Mouse (Mus musculus) heart, embryonic 14.5 days (tissue): ENCODE data around the gene Prkci. TPM values are rescaled to one million over a fixed set of nuclear protein-coding genes. Genes with fewer than 3 reads are reported as not detected.
A peak's percentile ranks its signal among the peaks of the same experiment; 100 is the strongest.

Source experiments
- ATAC-seq: fragments of 200-750 bp; cut with Nextera tagmentation; 2 replicates; pipeline ENCODE4 v1.8.0; 2017; ENCODE audit warnings: low read depth, moderate TSS enrichment; ENCODE audit not compliant: insufficient number of reproducible peaks, insufficient read depth, low FRiP score
- H3K27ac ChIP-seq, 2 experiments: fragments of 200-500 bp in 1 of 2; fragments of 300-500 bp in 1 of 2; sonication (generic) in 1 of 2; replicated peaks in 1 of 2; 2 replicates each; pipeline ENCODE4 v1.5.1; 2012 to 2014; ENCODE audit warnings: low read depth in 2 of 2, low read length in 2 of 2, control low read depth in 1 of 2, mild to moderate bottlenecking in 1 of 2, mixed read lengths in 1 of 2; ENCODE audit not compliant: control insufficient read depth in 1 of 2, insufficient read depth in 1 of 2
- H3K27me3 ChIP-seq: fragments of 300-500 bp; sonication (generic); 2 replicates; pipeline ENCODE4 v1.6.1; 2014; ENCODE audit warnings: mild to moderate bottlenecking, low read length, control low read depth; ENCODE audit not compliant: control insufficient read depth, insufficient read depth
- H3K36me3 ChIP-seq: fragments of 300-500 bp; sonication (generic); 2 replicates; pipeline ENCODE4 v1.6.1; 2014; ENCODE audit warnings: mild to moderate bottlenecking, control low read depth, low read length, mixed read lengths; ENCODE audit not compliant: control insufficient read depth, insufficient read depth
- H3K4me1 ChIP-seq, 2 experiments: fragments of 200-500 bp in 1 of 2; fragments of 300-500 bp in 1 of 2; sonication (generic) in 1 of 2; 2 replicates each; pipeline ENCODE4 v1.6.1; 2012 to 2014; ENCODE audit warnings: low read length in 2 of 2, control low read depth in 1 of 2, mixed read lengths in 1 of 2; ENCODE audit not compliant: control insufficient read depth in 2 of 2, insufficient read depth in 2 of 2
- H3K4me2 ChIP-seq: fragments of 300-500 bp; sonication (generic); 2 replicates; pipeline ENCODE4 v1.6.1; 2014; ENCODE audit warnings: mild to moderate bottlenecking, low read length
- H3K4me3 ChIP-seq, 2 experiments: fragments of 200-500 bp in 1 of 2; fragments of 300-500 bp in 1 of 2; sonication (generic) in 1 of 2; 2 replicates each; pipeline ENCODE4 v1.5.1; 2012 to 2014; ENCODE audit warnings: low read length in 2 of 2, mild to moderate bottlenecking in 2 of 2, control low read depth in 1 of 2, low read depth in 1 of 2, moderate library complexity in 1 of 2; ENCODE audit not compliant: control insufficient read depth in 1 of 2, insufficient read depth in 1 of 2
- H3K9ac ChIP-seq: fragments of 300-500 bp; sonication (generic); 2 replicates; pipeline ENCODE4 v1.6.1; 2014; ENCODE audit warnings: mild to moderate bottlenecking, low read length
- H3K9me3 ChIP-seq: fragments of 300-500 bp; sonication (generic); 2 replicates; pipeline ENCODE4 v1.6.1; 2016; ENCODE audit warnings: low read length, control low read depth; ENCODE audit not compliant: control insufficient read depth
- WGBS: fragments of 180-500 bp; shearing (Covaris S2); extraction: QIAGEN DNeasy Blood & Tissue Kit; methylation state at CpG from one replicate; pipeline ENCODE4 v1.1.7; 2014; 5-methylcytosine and 5-hydroxymethylcytosine counted together
- polyA plus RNA-seq: library from polyadenylated mRNA; unstranded; fragments of >200 nt; fragmentation: Nextera tagmentation; extraction: Ambion mirVana; gene quantifications from 2 replicates; pipeline ENCODE4 v1.2.1, GENCODE M21; 2014

The Prkci gene
- polyA plus RNA-seq, 1 experiment from 2014 or later = 21.1 TPM

- 0 out of 4 replicates have a peak, but pooled peaks cover 2 to 8% of the 10 kb centered on the region in 2 experiments for H3K4me1 ChIP-seq
- H3K9me3 ChIP-seq = no peaks in the 10 kb centered on the region
- ATAC-seq = no peak
- no peaks in the 10 kb centered on the region for H3K27me3 ChIP-seq
- 91% methylated on average over 9 of the region's 9 CpGs for WGBS
- H3K4me3 ChIP-seq = no peak overlapping the region
- no peak overlapping the region for H3K27ac ChIP-seq
- peaks cover 37% of the 10 kb centered on the region for H3K36me3 ChIP-seq
- H3K4me2 ChIP-seq = no peak overlapping the region
- no peak overlapping the region for H3K9ac ChIP-seq
Measured at GRCm38 (mm10) chr3:31053191-31053590, 57.6 kb downstream of the Prkci start.

GRCm38 (mm10) chr3:31054888-31055287 lies 59.3 kb downstream of the Prkci start:
- Histone ChIP-seq H3K9ac (no peak overlapping the region), H3K9me3 (no peaks in the 10 kb centered on the region), H3K27ac (peak overlapping the region; percentile 20 to 69), H3K36me3 (peaks cover 20% of the 10 kb centered on the region), H3K4me2 (no peak overlapping the region), H3K4me1 (0 out of 4 replicates have a peak, but pooled peaks cover 2 to 8% of the 10 kb centered on the region in 2 experiments), H3K27me3 (no peaks in the 10 kb centered on the region), H3K4me3 (no peak overlapping the region)
- WGBS = 43% methylated on average over 8 of the region's 8 CpGs
- ATAC-seq = no peak

- H3K4me3 ChIP-seq = peak overlapping the region; percentile 62 to 81
- peaks cover 8% of the 10 kb centered on the region for H3K36me3 ChIP-seq
- 0 out of 4 replicates have a peak, but pooled peaks cover 2 to 8% of the 10 kb centered on the region in 2 experiments for H3K4me1 ChIP-seq
- H3K9ac ChIP-seq = peak overlapping the region; percentile 73
- no peaks in the 10 kb centered on the region for H3K27me3 ChIP-seq
- 21% methylated on average over 17 of the region's 17 CpGs for WGBS
- H3K9me3 ChIP-seq = no peaks in the 10 kb centered on the region
- H3K27ac ChIP-seq = peak overlapping the region; percentile 93 to 97
- peak overlapping the region; percentile 70 for H3K4me2 ChIP-seq
- peak; percentile 34; the same call in 1 of the 2 replicates for ATAC-seq
Measured at GRCm38 (mm10) chr3:31056047-31056650, 60.6 kb downstream of the Prkci start.

- peak; percentile 84 for ATAC-seq
- Histone ChIP-seq H3K27ac (peak overlapping the region; percentile 93 to 97), H3K4me2 (peak overlapping the region; percentile 70), H3K36me3 (peaks cover under 1% of the 10 kb centered on the region; the same call in 1 of the 2 replicates), H3K4me3 (peak overlapping the region; percentile 62 to 81), H3K9ac (peak overlapping the region; percentile 73), H3K4me1 (0 out of 4 replicates have a peak, but pooled peaks cover 2 to 8% of the 10 kb centered on the region in 2 experiments), H3K9me3 (no peaks in the 10 kb centered on the region), H3K27me3 (no peaks in the 10 kb centered on the region)
- 1% methylated on average over 30 of the region's 30 CpGs for WGBS
Measured at GRCm38 (mm10) chr3:31056651-31057627, 61.4 kb downstream of the Prkci start.

GRCm38 (mm10) chr3:31060745-31061102 lies 65.2 kb downstream of the Prkci start:
- H3K27ac ChIP-seq = no peak overlapping the region

GRCm38 (mm10) chr3:31061103-31061785 lies 65.7 kb downstream of the Prkci start:
- 71% methylated on average over 20 of the region's 20 CpGs for WGBS
- Histone ChIP-seq H3K4me3 (no peak overlapping the region), H3K27ac (no peak overlapping the region)

More at GRCm38 (mm10) chr3:31060745-31061102, 65.2 kb downstream of the Prkci start:
- Histone ChIP-seq H3K4me2 (no peak overlapping the region), H3K9ac (no peak overlapping the region), H3K4me3 (no peak overlapping the region), H3K27me3 (no peaks in the 10 kb centered on the region), H3K36me3 (no peaks in the 10 kb centered on the region), H3K9me3 (no peaks in the 10 kb centered on the region), H3K4me1 (0 out of 4 replicates have a peak, but pooled peaks cover 2 to 3% of the 10 kb centered on the region in 2 experiments)
- 77% methylated on average over 8 of the region's 8 CpGs for WGBS
- ATAC-seq = no peak

GRCm38 (mm10) chr3:31061786-31062120 lies 66.2 kb downstream of the Prkci start:
- ATAC-seq = no peak
- Histone ChIP-seq H3K27me3 (no peaks in the 10 kb centered on the region), H3K9ac (no peak overlapping the region), H3K9me3 (no peaks in the 10 kb centered on the region), H3K4me3 (no peak overlapping the region), H3K36me3 (no peaks in the 10 kb centered on the region), H3K27ac (no peak overlapping the region), H3K4me1 (no peaks in the 10 kb centered on the region), H3K4me2 (no peak overlapping the region)
- 67% methylated on average over 4 of the region's 4 CpGs for WGBS

More at GRCm38 (mm10) chr3:31061103-31061785, 65.7 kb downstream of the Prkci start:
- Histone ChIP-seq H3K4me1 (0 out of 4 replicates have a peak, but pooled peaks cover under 1 to 2% of the 10 kb centered on the region in 2 experiments), H3K9me3 (no peaks in the 10 kb centered on the region), H3K36me3 (no peaks in the 10 kb centered on the region), H3K4me2 (no peak overlapping the region), H3K27me3 (no peaks in the 10 kb centered on the region), H3K9ac (no peak overlapping the region)
- no peak for ATAC-seq
